16 mouse cellular contexts compared by ENCODE assay signal in genomic region chr5:96712799-96713198, GRCm38 (mm10).
A peak's percentile ranks its signal among the peaks of the same experiment; 100 is the strongest.
DNase-seq lines count a peak whose midpoint lies in the region; ATAC-seq and TF ChIP-seq lines count a peak whose summit lies in the region.
"Had no signal": no experiment of that assay in that cellular context is flagged by ENCODE, and none has a peak within 500 bp of the region (broad histone marks: within the 10 kb centered on the region; RNA-seq: fewer than 3 reads in every experiment).

No protein-coding gene starts in this region.

- no peak overlapping the region for H3K4me2 ChIP-seq in hindbrain, embryonic 14.5 days (replicated peaks)
- H3K4me2 ChIP-seq in midbrain, embryonic 14.5 days (ENCODE audit: low read length), result no peak overlapping the region
- no peak overlapping the region for H3K4me2 ChIP-seq in midbrain, embryonic 16.5 days (ENCODE audit: low read length)
- H3K4me2 ChIP-seq in myocyte (ENCODE audit: low read depth), result peak overlapping the region; percentile 9
- H3K4me2 ChIP-seq in neural tube, embryonic 15.5 days, result no peak overlapping the region
- H3K4me2 ChIP-seq: forebrain, embryonic 13.5 days; heart, embryonic 12.5 days had no signal

- peaks cover 28% of the 10 kb centered on the region for H3K4me1 ChIP-seq in hindbrain, embryonic 14.5 days (replicated peaks; ENCODE audit: control insufficient read depth, insufficient read depth, low read length)
- peaks cover 14% of the 10 kb centered on the region for H3K4me1 ChIP-seq in hindbrain, embryonic 10.5 days (replicated peaks)
- peaks cover 12% of the 10 kb centered on the region for H3K4me1 ChIP-seq in midbrain, embryonic 14.5 days (ENCODE audit: control insufficient read depth, insufficient read depth, low read length)
- H3K4me1 ChIP-seq in midbrain, embryonic 16.5 days (ENCODE audit: control insufficient read depth, insufficient read depth, low read length), result peaks cover 13% of the 10 kb centered on the region
- H3K4me1 ChIP-seq in neural tube, embryonic 15.5 days, result peaks cover 6% of the 10 kb centered on the region; the same call in 1 of the 2 replicates

- H3K79me2 ChIP-seq in myocyte (ENCODE audit: control insufficient read depth, insufficient read depth), result no peaks in the 10 kb centered on the region

- H3K9me3 ChIP-seq in hindbrain, embryonic 14.5 days (ENCODE audit: control insufficient read depth, low read length), result no peaks in the 10 kb centered on the region
- H3K9me3 ChIP-seq in hindbrain, embryonic 10.5 days, result no peaks in the 10 kb centered on the region
- H3K9me3 ChIP-seq in midbrain, embryonic 14.5 days (ENCODE audit: control insufficient read depth, low read length), result no peaks in the 10 kb centered on the region
- no peaks in the 10 kb centered on the region for H3K9me3 ChIP-seq in midbrain, embryonic 16.5 days (replicated peaks; ENCODE audit: control insufficient read depth, low read length, poor library complexity, severe bottlenecking)
- no peaks in the 10 kb centered on the region for H3K9me3 ChIP-seq in neural tube, embryonic 15.5 days (replicated peaks)
- H3K9me3 ChIP-seq: embryonic facial prominence, embryonic 10.5 days; forebrain, embryonic 13.5 days; heart, embryonic 12.5 days had no signal

- WGBS in hindbrain, embryonic 14.5 days, result 73% methylated on average over 4 of the region's 4 CpGs
- 89% methylated on average over 4 of the region's 4 CpGs for WGBS in hindbrain, embryonic 10.5 days
- 74% methylated on average over 4 of the region's 4 CpGs for WGBS in midbrain, embryonic 14.5 days
- WGBS in midbrain, embryonic 16.5 days, result 73% methylated on average over 4 of the region's 4 CpGs
- WGBS in neural tube, embryonic 15.5 days, result 49% methylated on average over 4 of the region's 4 CpGs

- H3K27me3 ChIP-seq in hindbrain, embryonic 14.5 days (ENCODE audit: control insufficient read depth, insufficient read depth, low read length), result no peaks in the 10 kb centered on the region
- H3K27me3 ChIP-seq in hindbrain, embryonic 10.5 days (ENCODE audit: insufficient read depth, poor library complexity, severe bottlenecking), result no peaks in the 10 kb centered on the region
- no peaks in the 10 kb centered on the region for H3K27me3 ChIP-seq in midbrain, embryonic 14.5 days (ENCODE audit: control insufficient read depth, insufficient read depth, low read length)
- H3K27me3 ChIP-seq in midbrain, embryonic 16.5 days (ENCODE audit: control insufficient read depth, insufficient read depth, low read depth, low read length), result no peaks in the 10 kb centered on the region
- no peaks in the 10 kb centered on the region for H3K27me3 ChIP-seq in myocyte (ENCODE audit: control insufficient read depth, insufficient read depth, insufficient read length)
- no peaks in the 10 kb centered on the region for H3K27me3 ChIP-seq in neural tube, embryonic 15.5 days (replicated peaks)
- H3K27me3 ChIP-seq: forebrain, embryonic 13.5 days; heart, embryonic 12.5 days; Patski had no signal

- H3K27ac ChIP-seq in hindbrain, embryonic 14.5 days, result peak overlapping the region; percentile 63
- H3K27ac ChIP-seq in hindbrain, embryonic 10.5 days, result no peak overlapping the region
- 0 out of 2 replicates have a peak overlapping the region, but pooled peaks have one; percentile 32 for H3K27ac ChIP-seq in midbrain, embryonic 14.5 days (replicated peaks; ENCODE audit: low read depth, low read length)
- no peak overlapping the region for H3K27ac ChIP-seq in midbrain, embryonic 16.5 days (ENCODE audit: low read length)
- H3K27ac ChIP-seq in neural tube, embryonic 15.5 days (replicated peaks), result peak overlapping the region; percentile 10; the same call in 1 of the 2 replicates
- H3K27ac ChIP-seq: forebrain, embryonic 13.5 days had no signal

- ATAC-seq in hindbrain, embryonic 14.5 days (ENCODE audit: low FRiP score), result no peak
- no peak for ATAC-seq in midbrain, embryonic 14.5 days (ENCODE audit: low FRiP score, low TSS enrichment)
- no peak for ATAC-seq in midbrain, embryonic 16.5 days
- ATAC-seq in neural tube, embryonic 15.5 days (ENCODE audit: low FRiP score), result peak; percentile 78
- ATAC-seq: forebrain, embryonic 13.5 days; forebrain, postnatal 0 days had no signal

- no peak overlapping the region for H3ac ChIP-seq in myocyte (ENCODE audit: control insufficient read depth, insufficient read length)

- no peak overlapping the region for H3K4me3 ChIP-seq in hindbrain, embryonic 14.5 days (replicated peaks; ENCODE audit: low read length)
- no peak overlapping the region for H3K4me3 ChIP-seq in hindbrain, embryonic 10.5 days
- H3K4me3 ChIP-seq in midbrain, embryonic 14.5 days (replicated peaks; ENCODE audit: low read depth, low read length), result no peak overlapping the region
- H3K4me3 ChIP-seq in midbrain, embryonic 16.5 days (ENCODE audit: low read depth, low read length), result no peak overlapping the region
- H3K4me3 ChIP-seq in myocyte, result no peak overlapping the region
- H3K4me3 ChIP-seq in neural tube, embryonic 15.5 days (replicated peaks), result no peak overlapping the region
- H3K4me3 ChIP-seq: embryonic facial prominence, embryonic 10.5 days; forebrain, embryonic 13.5 days; heart, embryonic 12.5 days had no signal

- H3K36me3 ChIP-seq in hindbrain, embryonic 14.5 days (replicated peaks; ENCODE audit: control insufficient read depth, insufficient read depth), result no peaks in the 10 kb centered on the region
- no peaks in the 10 kb centered on the region for H3K36me3 ChIP-seq in hindbrain, embryonic 10.5 days
- no peaks in the 10 kb centered on the region for H3K36me3 ChIP-seq in midbrain, embryonic 14.5 days (ENCODE audit: control insufficient read depth, insufficient read depth, low read length)
- no peaks in the 10 kb centered on the region for H3K36me3 ChIP-seq in midbrain, embryonic 16.5 days (ENCODE audit: control insufficient read depth, insufficient read depth, low read length)
- H3K36me3 ChIP-seq in myocyte (ENCODE audit: control insufficient read depth, insufficient read depth), result no peaks in the 10 kb centered on the region
- H3K36me3 ChIP-seq in neural tube, embryonic 15.5 days, result no peaks in the 10 kb centered on the region
- H3K36me3 ChIP-seq: embryonic facial prominence, embryonic 10.5 days had no signal

- no peak for DNase-seq in hindbrain, embryonic 14.5 days (ENCODE audit: low spot score)
- DNase-seq in hindbrain, embryonic 10.5 days (ENCODE audit: low spot score), result no peak
- DNase-seq in midbrain, embryonic 14.5 days, result no peak
- DNase-seq in adrenal gland, adult 18-20 months (ENCODE audit: low spot score in 2 of 2), result no peak
- DNase-seq: adrenal gland, adult 8-10 months; cerebellum, adult 2 months; cerebellum, postnatal 10 days; forebrain, postnatal 0 days; gastrocnemius, postnatal 25 days had no signal

- no peak for TF ChIP-seq POLR2A in myocyte (IDR thresholded peaks at IDR 0.05; ENCODE audit: insufficient read length, low read depth)

- H3K9ac ChIP-seq in hindbrain, embryonic 14.5 days, result no peak overlapping the region
- no peak overlapping the region for H3K9ac ChIP-seq in midbrain, embryonic 14.5 days (replicated peaks; ENCODE audit: low read length)
- H3K9ac ChIP-seq in midbrain, embryonic 16.5 days (ENCODE audit: low read depth, low read length), result no peak overlapping the region
- no peak overlapping the region for H3K9ac ChIP-seq in neural tube, embryonic 15.5 days (replicated peaks)
- H3K9ac ChIP-seq: forebrain, embryonic 13.5 days; forebrain, postnatal 0 days; heart, embryonic 12.5 days had no signal

TF ChIP-seq in myocyte, 11 proteins besides CTCF, POLR2A, EP300 and RAD21:
- TF ChIP-seq TCF12 (IDR thresholded peaks at IDR 0.05; ENCODE audit: insufficient read depth, poor library complexity, severe bottlenecking), result no peak
- no peak for TF ChIP-seq CEBPB (IDR thresholded peaks at IDR 0.05; ENCODE audit: insufficient read depth, poor library complexity, severe bottlenecking)
- TF ChIP-seq MYOG (IDR thresholded peaks at IDR 0.05; ENCODE audit: control insufficient read depth in 1 of 3, insufficient read depth in 1 of 3, insufficient read length in 2 of 3, low read depth in 2 of 3), result no peak
- TF ChIP-seq E2F4 (IDR thresholded peaks at IDR 0.05; ENCODE audit: insufficient read depth), result no peak
- TF ChIP-seq MAX (IDR thresholded peaks at IDR 0.05; ENCODE audit: low read depth), result no peak
- TF ChIP-seq REST (IDR thresholded peaks at IDR 0.05; ENCODE audit: insufficient read depth, insufficient read length), result no peak
- no peak for TF ChIP-seq POLR2AphosphoS2 (IDR thresholded peaks at IDR 0.05; ENCODE audit: insufficient read length, low read depth)
- TF ChIP-seq MYOD1 (IDR thresholded peaks at IDR 0.05; ENCODE audit: control insufficient read depth in 1 of 3, insufficient read length in 2 of 3, low read depth in 2 of 3), result no peak
- TF ChIP-seq USF1 (IDR thresholded peaks at IDR 0.05; ENCODE audit: low read depth), result no peak
- TF ChIP-seq TCF3 (IDR thresholded peaks at IDR 0.05; ENCODE audit: insufficient read length, low read depth), result no peak
- TF ChIP-seq SRF (IDR thresholded peaks at IDR 0.05; ENCODE audit: control insufficient read depth, insufficient read length, low read depth), result no peak

Comparison
In these comparisons a context has a peak if more than half of its experiments do, and no peak if none do; other contexts are left out.
1. H3K27ac ChIP-seq: peak in hindbrain, embryonic 14.5 days (single experiment), midbrain, embryonic 14.5 days (single experiment) and neural tube, embryonic 15.5 days (single experiment); none in hindbrain, embryonic 10.5 days (single experiment) and midbrain, embryonic 16.5 days (single experiment).